In the genomic region with DNA sequence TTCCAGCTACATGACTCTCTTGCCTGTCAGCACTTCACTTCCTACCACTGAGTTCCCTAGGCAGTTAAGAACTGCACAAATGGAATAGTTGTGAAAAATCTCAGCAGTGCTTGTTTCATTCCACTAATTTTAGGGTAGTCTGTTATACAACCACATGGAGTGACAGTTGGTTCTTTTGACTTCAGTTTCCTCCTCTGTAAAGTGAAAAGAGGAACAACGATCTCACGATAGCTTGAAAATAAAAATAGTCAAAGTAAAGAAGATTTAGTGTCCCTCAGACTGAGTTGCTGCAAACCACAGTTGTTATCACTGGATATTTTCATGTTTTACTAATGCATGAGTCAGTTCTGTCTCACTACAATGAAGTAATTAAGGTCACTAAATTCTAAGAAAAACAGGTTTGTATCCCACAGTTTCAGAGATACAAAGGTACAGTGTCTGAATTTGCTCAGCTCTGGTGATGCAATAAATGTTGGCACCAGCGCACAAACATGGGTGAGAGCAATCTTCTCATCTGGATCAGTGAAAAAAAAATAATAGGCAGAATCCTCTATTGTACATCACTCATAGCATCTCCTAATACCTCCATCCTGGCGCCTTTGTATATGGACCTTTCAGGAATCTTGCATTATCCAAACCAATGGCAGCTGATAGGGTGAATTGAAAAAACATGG, we compare ENCODE assay signal across 17 mouse cellular contexts.
DNase-seq lines count a peak whose midpoint lies in the region; ATAC-seq and TF ChIP-seq lines count a peak whose summit lies in the region.
"Had no signal": no experiment of that assay in that cellular context is flagged by ENCODE, and none has a peak within 500 bp of the region (broad histone marks: within the 10 kb centered on the region; RNA-seq: fewer than 3 reads in every experiment).

No protein-coding gene starts in this region.

- WGBS in intestine, postnatal 0 days: 88% methylated on average over 4 of the region's 4 CpGs

- H3ac ChIP-seq in myocyte (ENCODE audit: control insufficient read depth, insufficient read length): no peak overlapping the region

- H3K4me2 ChIP-seq in myocyte (ENCODE audit: low read depth): peak overlapping the region; percentile 47
- H3K4me2 ChIP-seq in intestine, postnatal 0 days (replicated peaks; ENCODE audit: low read depth): no peak overlapping the region
- H3K4me2 ChIP-seq: hindbrain, embryonic 14.5 days; kidney, embryonic 15.5 days had no signal

- TF ChIP-seq POLR2A in MEL (IDR thresholded peaks at IDR 0.05; ENCODE audit: control insufficient read depth in 1 of 2, insufficient read depth in 1 of 2, low read depth in 1 of 2, low read length in 2 of 2, poor library complexity in 1 of 2) (no peak), myocyte (IDR thresholded peaks at IDR 0.05; ENCODE audit: insufficient read length, low read depth) (no peak)
- no peak for TF ChIP-seq POLR2A in cortical plate, adult 2 months (IDR thresholded peaks at IDR 0.05; ENCODE audit: extremely low read depth, insufficient read depth, low read length)

- no peak for TF ChIP-seq RAD21 in MEL (IDR thresholded peaks at IDR 0.05; ENCODE audit: low read depth, low read length)

- H3K36me3 ChIP-seq in MEL (ENCODE audit: control insufficient read depth in 1 of 2, insufficient read depth in 2 of 2, low read length in 2 of 2): peaks cover 0 to 13% of the 10 kb centered on the region in 2 experiments; a peak in 2 of 4 replicates
- H3K36me3 ChIP-seq in myocyte (ENCODE audit: control insufficient read depth, insufficient read depth): no peaks in the 10 kb centered on the region
- H3K36me3 ChIP-seq in intestine, postnatal 0 days (ENCODE audit: control insufficient read depth, insufficient read depth): no peaks in the 10 kb centered on the region
- H3K36me3 ChIP-seq: heart, embryonic 10.5 days; kidney, embryonic 15.5 days had no signal

- TF ChIP-seq EP300 in MEL (IDR thresholded peaks at IDR 0.05; ENCODE audit: low read depth in 1 of 2, low read length in 2 of 2): peak; percentile 69

- no peak for ATAC-seq in intestine, postnatal 0 days

- H3K27ac ChIP-seq in left cerebral cortex, adult 2 months: peak overlapping the region; percentile 32; the same call in 1 of the 2 replicates
- no peak overlapping the region for H3K27ac ChIP-seq in MEL (ENCODE audit: control insufficient read depth, low read depth, low read length)
- peak overlapping the region; percentile 89 for H3K27ac ChIP-seq in cortical plate, adult 2 months (ENCODE audit: insufficient read depth, low read length)
- no peak overlapping the region for H3K27ac ChIP-seq in intestine, postnatal 0 days (ENCODE audit: low read depth, low read length)
- H3K27ac ChIP-seq: heart, embryonic 10.5 days; hindbrain, embryonic 14.5 days; kidney, embryonic 15.5 days; stomach, postnatal 0 days had no signal

- no peak overlapping the region for H3K9ac ChIP-seq in MEL (ENCODE audit: control insufficient read depth, low read depth, low read length, poor library complexity, severe bottlenecking)
- no peak overlapping the region for H3K9ac ChIP-seq in intestine, postnatal 0 days (ENCODE audit: low read depth, low read length)
- H3K9ac ChIP-seq: hindbrain, embryonic 14.5 days; kidney, embryonic 15.5 days had no signal

- no peaks in the 10 kb centered on the region for H3K9me3 ChIP-seq in MEL (replicated peaks; ENCODE audit: insufficient read depth, low read length)
- H3K9me3 ChIP-seq in intestine, postnatal 0 days (ENCODE audit: control insufficient read depth): no peaks in the 10 kb centered on the region
- H3K9me3 ChIP-seq: heart, embryonic 10.5 days; kidney, embryonic 15.5 days had no signal

- intact Hi-C loops in left cerebral cortex, adult 2 months (cut with DNase I): loop anchor here (10.0 kb wide), 1 partner anchor 169 kb away; no protein-coding TSS in a partner anchor
- intact Hi-C loops in left cerebral cortex, postnatal 4 days (cut with DNase I): no loop called here

- H3K79me2 ChIP-seq in MEL (ENCODE audit: control insufficient read depth, insufficient read depth, low read length, poor library complexity) (no peaks in the 10 kb centered on the region), myocyte (ENCODE audit: control insufficient read depth, insufficient read depth) (no peaks in the 10 kb centered on the region)

- no peak for TF ChIP-seq CTCF in left cerebral cortex, adult 2 months (IDR thresholded peaks at IDR 0.05)
- no peak for TF ChIP-seq CTCF in MEL (IDR thresholded peaks at IDR 0.05 in 2 of 3, conservative IDR thresholded peaks at IDR 0.05 in 1 of 3; ENCODE audit: control insufficient read depth in 1 of 3, insufficient read depth in 1 of 3, low read depth in 2 of 3, low read length in 3 of 3, poor library complexity in 1 of 3, severe bottlenecking in 1 of 3)
- TF ChIP-seq CTCF in cortical plate, adult 2 months (IDR thresholded peaks at IDR 0.05; ENCODE audit: extremely low read depth, insufficient read depth, low read length): no peak
- no peak for TF ChIP-seq CTCF in intestine, postnatal 0 days (IDR thresholded peaks at IDR 0.05; ENCODE audit: low read depth)

- H3K27me3 ChIP-seq in MEL (ENCODE audit: control insufficient read depth in 1 of 2, insufficient read depth in 2 of 2, low read length in 2 of 2): no peaks in the 10 kb centered on the region
- H3K27me3 ChIP-seq in myocyte (ENCODE audit: control insufficient read depth, insufficient read depth, insufficient read length): no peaks in the 10 kb centered on the region
- H3K27me3 ChIP-seq in intestine, postnatal 0 days (replicated peaks; ENCODE audit: control insufficient read depth, insufficient read depth, low read length): no peaks in the 10 kb centered on the region
- H3K27me3 ChIP-seq: kidney, embryonic 15.5 days had no signal

- no peak overlapping the region for H3K4me3 ChIP-seq in left cerebral cortex, adult 2 months
- H3K4me3 ChIP-seq in MEL (ENCODE audit: control insufficient read depth in 1 of 2, insufficient read depth in 1 of 2, low read depth in 2 of 2, low read length in 2 of 2) (no peak overlapping the region), myocyte (no peak overlapping the region)
- no peak overlapping the region for H3K4me3 ChIP-seq in cortical plate, adult 2 months (ENCODE audit: insufficient read depth, low read length)
- no peak overlapping the region for H3K4me3 ChIP-seq in intestine, postnatal 0 days (ENCODE audit: low read depth, low read length)
- H3K4me3 ChIP-seq: heart, embryonic 10.5 days; kidney, embryonic 15.5 days had no signal

- no peaks in the 10 kb centered on the region; a peak in 1 of 4 replicates for H3K4me1 ChIP-seq in MEL (ENCODE audit: control insufficient read depth in 1 of 2, insufficient read depth in 2 of 2, low read length in 2 of 2)
- peaks cover 4% of the 10 kb centered on the region for H3K4me1 ChIP-seq in cortical plate, adult 2 months (ENCODE audit: control insufficient read depth, insufficient read depth, low read length)
- H3K4me1 ChIP-seq in intestine, postnatal 0 days (replicated peaks; ENCODE audit: control insufficient read depth, insufficient read depth, low read length): no peaks in the 10 kb centered on the region
- H3K4me1 ChIP-seq: heart, embryonic 10.5 days; kidney, embryonic 15.5 days had no signal

- DNase-seq in left cerebral cortex, adult 2 months (ENCODE audit: extremely low spot score in 1 of 2, low spot score in 2 of 2): no peak
- no peak for DNase-seq in left cerebral cortex, postnatal 4 days
- DNase-seq in MEL (ENCODE audit: low read depth, low spot score): peak; percentile 66
- DNase-seq in cerebellum, adult 9-11 months: no peak
- no peak for DNase-seq in cerebellum, adult 9-10 months
- DNase-seq: cerebellum, postnatal 14 days; gastrocnemius, postnatal 14 days; lung, postnatal 14 days; right cerebral cortex, postnatal 4 days; thymus, postnatal 14 days had no signal

TF ChIP-seq in MEL, 35 proteins besides CTCF, POLR2A, EP300 and RAD21 (continues in another document):
- TF ChIP-seq MXI1 (IDR thresholded peaks at IDR 0.05; ENCODE audit: low read depth, low read length): peak; percentile 54; the same call in 1 of the 2 replicates
- TF ChIP-seq HCFC1 (IDR thresholded peaks at IDR 0.05; ENCODE audit: low read depth, low read length): no peak
- peak; percentile 84 for TF ChIP-seq RCOR1 (IDR thresholded peaks at IDR 0.05; ENCODE audit: low read depth, low read length)
- TF ChIP-seq GATA1 (IDR thresholded peaks at IDR 0.05; ENCODE audit: low read depth, low read length): peak; percentile 21; the same call in 1 of the 2 replicates
- TF ChIP-seq ETS1 (IDR thresholded peaks at IDR 0.05; ENCODE audit: low read depth, low read length): peak; percentile 76
- TF ChIP-seq ZNF384 (IDR thresholded peaks at IDR 0.05; ENCODE audit: low read depth, low read length): 0 out of 2 replicates have a peak, but pooled peaks have one; percentile 26
- TF ChIP-seq BHLHE40 (IDR thresholded peaks at IDR 0.05; ENCODE audit: borderline replicate concordance, low read depth, low read length): 0 out of 2 replicates have a peak, but pooled peaks have one; percentile 5
- no peak for TF ChIP-seq MAFK (IDR thresholded peaks at IDR 0.05; ENCODE audit: borderline replicate concordance, low read depth, low read length)
- TF ChIP-seq MEF2A (IDR thresholded peaks at IDR 0.05; ENCODE audit: extremely low read depth, insufficient replicate concordance, low read depth, low read length, poor library complexity, severe bottlenecking): peak; percentile 76; the same call in 1 of the 2 replicates
- 0 out of 2 replicates have a peak, but pooled peaks have one; percentile 19 for TF ChIP-seq MAX (IDR thresholded peaks at IDR 0.05; ENCODE audit: low read length)

TF ChIP-seq in myocyte, 11 proteins besides CTCF, POLR2A, EP300 and RAD21:
- TF ChIP-seq CEBPB (IDR thresholded peaks at IDR 0.05; ENCODE audit: insufficient read depth, poor library complexity, severe bottlenecking) (0 out of 2 replicates have a peak, but pooled peaks have one; percentile 4), USF1 (IDR thresholded peaks at IDR 0.05; ENCODE audit: low read depth) (no peak), TCF3 (IDR thresholded peaks at IDR 0.05; ENCODE audit: insufficient read length, low read depth) (no peak)

Comparison
In these comparisons a context has a peak if more than half of its experiments do, and no peak if none do; other contexts are left out.
1. H3K27ac ChIP-seq: peak in left cerebral cortex, adult 2 months (single experiment) and cortical plate, adult 2 months (single experiment); none in MEL (single experiment) and intestine, postnatal 0 days (single experiment).